Mouse (Mus musculus): ENCODE measurements around the gene Btnl10. TPM values are rescaled to one million over a fixed set of nuclear protein-coding genes. Genes with fewer than 3 reads are reported as not detected.
"Not testable (repeated sequence)": the region's sequence is repeated elsewhere in the genome, so short reads cannot be mapped to it uniquely, and the experiment has no call there.

Gene Btnl10
- polyA plus RNA-seq, 1 experiment from 2014 or later: not detected

DNA sequence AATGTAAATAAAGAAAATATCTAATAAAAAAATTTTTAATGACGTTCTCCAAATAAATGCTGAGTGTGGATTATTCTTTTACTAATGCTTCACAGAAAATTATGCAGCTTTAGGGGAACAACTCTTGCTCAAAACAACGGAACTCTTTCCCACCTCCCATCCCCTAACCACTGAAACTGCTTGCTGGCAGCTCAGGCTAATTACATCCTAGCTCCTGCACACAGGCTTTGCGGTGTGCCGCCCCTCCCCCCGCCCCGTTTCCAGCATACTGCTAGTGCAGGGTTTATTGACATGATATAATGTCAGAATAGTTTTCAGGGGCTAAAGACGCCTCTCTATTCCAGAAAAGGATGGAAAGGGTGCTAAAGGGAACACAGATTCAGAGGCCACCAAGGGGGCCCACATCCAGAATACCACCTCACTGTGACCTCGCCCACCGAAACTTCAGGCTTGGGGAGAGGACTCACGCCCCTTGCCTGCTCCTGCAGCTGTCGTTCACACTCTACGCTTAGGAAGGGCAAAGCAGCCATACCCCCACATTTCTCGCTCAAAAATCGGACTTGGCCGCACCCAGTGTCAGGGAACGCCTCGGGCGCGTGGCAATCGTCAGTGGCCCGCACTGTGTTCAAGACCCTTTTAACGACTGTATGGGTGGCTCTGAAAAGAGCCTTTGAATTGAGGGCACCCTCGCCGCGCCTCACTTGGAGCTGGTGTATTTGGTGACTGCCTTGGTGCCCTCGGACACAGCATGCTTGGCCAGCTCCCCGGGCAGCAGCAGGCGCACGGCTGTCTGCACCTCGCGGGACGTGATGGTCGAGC lies 35.9 kb downstream of the Btnl10 start:
- Histone ChIP-seq H3K27ac (replicated peaks) (peak overlapping the region; percentile 100), H3K4me3 (replicated peaks) (peak overlapping the region; percentile 69), H3K9ac (peak overlapping the region; percentile 40), H3K36me3 (peaks cover 4% of the 10 kb centered on the region; the same call in 1 of the 2 replicates), H3K4me2 (replicated peaks) (peak overlapping the region; percentile 93), H3K9me3 (replicated peaks) (no peaks in the 10 kb centered on the region), H3K4me1 (peaks cover 39% of the 10 kb centered on the region), H3K27me3 (peaks cover 8% of the 10 kb centered on the region)
- 2% methylated on average over 33 of the region's 33 CpGs for WGBS
- ATAC-seq (ENCODE audit: insufficient number of reproducible peaks, low FRiP score, low TSS enrichment, low read depth): 0 out of 2 replicates have a peak, but pooled peaks have one; percentile 1

GRCm38 (mm10) chr11:58954170-58954419 lies 36.4 kb downstream of the Btnl10 start:
- Histone ChIP-seq H3K27ac (replicated peaks) (peak overlapping the region; percentile 100), H3K9ac (peak overlapping the region; percentile 40), H3K4me3 (replicated peaks) (peak overlapping the region; percentile 69), H3K4me1 (peaks cover 38% of the 10 kb centered on the region), H3K4me2 (replicated peaks) (peak overlapping the region; percentile 93)
- ATAC-seq (ENCODE audit: insufficient number of reproducible peaks, low FRiP score, low TSS enrichment, low read depth); H3K27me3 ChIP-seq; H3K9me3 ChIP-seq (replicated peaks); H3K36me3 ChIP-seq: not testable (repeated sequence)
- WGBS: 0% methylated on average over 17 of the region's 17 CpGs

DNA sequence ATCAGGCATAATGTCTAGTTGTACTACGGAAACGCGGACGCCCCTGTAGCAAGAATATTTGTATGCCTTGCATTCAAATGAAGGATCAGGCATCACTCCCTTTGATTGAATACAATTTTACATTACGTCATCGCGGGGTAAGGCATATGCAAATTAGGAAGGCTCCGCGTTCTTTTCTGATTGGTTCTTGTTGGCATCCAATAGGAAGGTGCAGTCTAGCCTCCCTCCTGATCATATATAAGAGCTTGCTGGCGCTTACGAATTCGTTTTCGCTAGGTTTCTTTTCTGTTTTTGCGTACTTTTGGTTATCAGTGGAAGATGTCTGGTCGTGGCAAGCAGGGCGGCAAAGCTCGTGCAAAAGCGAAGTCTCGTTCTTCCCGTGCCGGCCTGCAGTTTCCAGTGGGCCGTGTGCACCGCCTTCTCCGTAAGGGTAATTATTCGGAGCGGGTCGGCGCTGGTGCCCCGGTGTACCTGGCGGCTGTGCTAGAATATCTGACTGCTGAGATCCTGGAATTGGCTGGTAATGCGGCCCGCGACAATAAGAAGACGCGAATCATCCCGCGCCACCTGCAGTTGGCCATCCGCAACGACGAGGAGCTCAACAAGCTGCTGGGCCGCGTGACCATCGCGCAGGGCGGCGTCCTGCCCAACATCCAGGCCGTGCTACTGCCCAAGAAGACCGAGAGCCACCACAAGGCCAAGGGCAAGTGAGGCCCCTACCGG lies 36.9 kb downstream of the Btnl10 start, which contains the start of the genes Hist3h2a and Trim17:
Gene Hist3h2a (plus strand): TSS at position 266 of the 723 bp plus-strand sequence.
Gene Trim17 (plus strand): TSS at position 266 of the 723 bp plus-strand sequence.
- peak; percentile 91 for ATAC-seq (ENCODE audit: insufficient number of reproducible peaks, low FRiP score, low TSS enrichment, low read depth)
- Histone ChIP-seq H3K9me3 (replicated peaks) (no peaks in the 10 kb centered on the region), H3K27me3 (peaks cover 8% of the 10 kb centered on the region), H3K27ac (replicated peaks) (peak within 1 kb of the TSS; percentile 100), H3K9ac (peak within 1 kb of the TSS; percentile 86), H3K4me2 (replicated peaks) (peak within 1 kb of the TSS; percentile 93), H3K4me3 (replicated peaks) (peak within 1 kb of the TSS; percentile 69), H3K36me3 (peaks cover 4% of the 10 kb centered on the region; the same call in 1 of the 2 replicates), H3K4me1 (peaks cover 38% of the 10 kb centered on the region)
- WGBS: under 1% methylated on average over 49 of the region's 49 CpGs

- peak overlapping the region; percentile 100 for H3K27ac ChIP-seq (replicated peaks)
- peaks cover 41% of the 10 kb centered on the region for H3K4me1 ChIP-seq
- peak overlapping the region; percentile 69 for H3K4me3 ChIP-seq (replicated peaks)
- peaks cover 8% of the 10 kb centered on the region for H3K27me3 ChIP-seq
- under 1% methylated on average over 20 of the region's 20 CpGs for WGBS
- peak overlapping the region; percentile 93 for H3K4me2 ChIP-seq (replicated peaks)
- no peaks in the 10 kb centered on the region for H3K9me3 ChIP-seq (replicated peaks)
- no peak; the same call in 1 of the 2 replicates for ATAC-seq (ENCODE audit: insufficient number of reproducible peaks, low FRiP score, low TSS enrichment, low read depth)
- peaks cover 4% of the 10 kb centered on the region; the same call in 1 of the 2 replicates for H3K36me3 ChIP-seq
- H3K9ac ChIP-seq: peak overlapping the region; percentile 86
Measured at GRCm38 (mm10) chr11:58955143-58955867, 37.6 kb downstream of the Btnl10 start.

DNA sequence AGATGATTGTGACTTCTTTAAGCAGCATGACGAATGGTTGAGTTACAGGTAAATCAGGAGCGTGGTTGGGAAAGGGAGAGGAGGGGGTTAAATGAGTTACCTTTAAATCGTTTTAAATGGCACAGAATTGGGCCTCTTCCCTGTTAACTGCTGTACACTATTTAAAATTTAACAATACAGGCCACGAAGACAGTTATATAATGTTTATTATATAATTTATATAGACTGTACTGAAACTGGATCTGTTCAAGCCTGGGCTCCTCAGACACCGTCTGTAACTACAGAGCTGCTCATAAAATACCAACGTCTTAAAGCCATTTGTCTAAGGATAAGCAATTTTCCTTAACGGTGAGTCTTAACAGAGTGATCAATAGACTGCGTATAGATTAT lies 38.2 kb downstream of the Btnl10 start:
- H3K9me3 ChIP-seq (replicated peaks): no peaks in the 10 kb centered on the region
- 17% methylated on average over 8 of the region's 8 CpGs for WGBS
- peak overlapping the region; percentile 93 for H3K4me2 ChIP-seq (replicated peaks)
- ATAC-seq (ENCODE audit: insufficient number of reproducible peaks, low FRiP score, low TSS enrichment, low read depth): no peak
- H3K9ac ChIP-seq: peak overlapping the region; percentile 86
- peaks cover 8% of the 10 kb centered on the region for H3K27me3 ChIP-seq
- peak overlapping the region; percentile 100; the same call in 1 of the 2 replicates for H3K27ac ChIP-seq (replicated peaks)
- H3K4me1 ChIP-seq: peaks cover 41% of the 10 kb centered on the region
- peaks cover 4% of the 10 kb centered on the region; the same call in 1 of the 2 replicates for H3K36me3 ChIP-seq
- peak overlapping the region; percentile 69 for H3K4me3 ChIP-seq (replicated peaks)

DNA sequence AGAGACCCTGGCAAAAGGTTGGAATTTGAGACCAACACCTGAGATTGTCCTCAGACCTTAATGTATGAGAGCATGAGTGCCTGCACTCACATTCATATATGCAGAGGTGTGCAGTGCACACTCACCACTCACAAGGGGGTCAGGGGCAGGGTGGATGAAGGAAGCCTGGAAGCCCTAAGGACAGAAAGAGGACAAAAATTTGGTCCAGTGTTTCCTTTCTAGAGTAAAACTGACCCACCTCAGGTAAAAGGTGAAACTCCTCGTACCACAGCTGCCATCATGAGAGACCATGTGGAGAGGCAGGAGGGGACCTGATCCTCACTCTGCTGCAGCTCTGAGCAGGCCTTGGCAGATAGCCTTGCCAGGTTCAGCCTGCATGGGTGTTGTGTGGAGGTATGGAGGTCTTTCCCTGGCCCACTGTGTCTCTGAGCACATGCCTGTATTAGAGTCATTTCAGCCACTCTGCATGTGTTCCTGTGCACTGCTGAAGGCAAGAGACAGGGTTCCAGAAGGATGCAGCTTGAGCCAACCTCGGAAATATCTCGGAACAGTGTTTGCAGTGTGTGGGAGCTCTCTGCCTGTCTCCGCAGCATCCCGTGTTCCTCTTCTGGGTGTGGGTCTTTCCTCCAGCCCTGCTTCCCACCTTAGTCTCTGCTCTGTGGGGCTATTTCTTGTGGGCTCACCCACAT lies 39.7 kb downstream of the Btnl10 start:
- ATAC-seq (ENCODE audit: insufficient number of reproducible peaks, low FRiP score, low TSS enrichment, low read depth): no peak
- no peak overlapping the region for H3K9ac ChIP-seq
- H3K27me3 ChIP-seq: peaks cover 12% of the 10 kb centered on the region
- no peak overlapping the region for H3K27ac ChIP-seq (replicated peaks)
- peaks cover 41% of the 10 kb centered on the region for H3K4me1 ChIP-seq
- 84% methylated on average over 5 of the region's 5 CpGs for WGBS
- peaks cover 4% of the 10 kb centered on the region; the same call in 1 of the 2 replicates for H3K36me3 ChIP-seq
- H3K4me3 ChIP-seq (replicated peaks): peak overlapping the region; percentile 69; the same call in 1 of the 2 replicates
- no peaks in the 10 kb centered on the region for H3K9me3 ChIP-seq (replicated peaks)
- H3K4me2 ChIP-seq (replicated peaks): peak overlapping the region; percentile 93

DNA sequence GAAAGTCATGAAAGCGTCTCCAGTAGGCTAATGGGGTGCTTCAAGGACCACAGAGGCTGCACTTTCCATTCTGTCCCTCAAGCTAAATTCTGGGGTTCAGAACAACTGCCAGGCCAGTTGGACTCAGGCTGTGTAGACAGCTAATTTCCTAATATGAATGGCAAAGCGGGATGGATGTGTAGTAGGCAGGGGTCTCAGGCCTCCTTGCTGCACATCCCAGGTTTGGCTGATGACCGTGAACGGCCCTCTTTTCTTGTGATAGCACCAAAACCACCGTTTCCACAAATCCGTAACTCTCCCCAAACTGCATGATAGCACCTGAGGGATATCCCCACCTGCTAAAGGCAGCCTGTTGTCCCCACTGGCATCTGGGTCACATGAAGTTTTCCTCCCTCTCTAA lies 40.8 kb downstream of the Btnl10 start:
- no peak overlapping the region for H3K4me3 ChIP-seq (replicated peaks)
- H3K9ac ChIP-seq: no peak overlapping the region
- H3K4me1 ChIP-seq: peaks cover 32% of the 10 kb centered on the region
- peaks cover 4% of the 10 kb centered on the region; the same call in 1 of the 2 replicates for H3K36me3 ChIP-seq
- no peak for ATAC-seq (ENCODE audit: insufficient number of reproducible peaks, low FRiP score, low TSS enrichment, low read depth)
- 89% methylated on average over 6 of the region's 6 CpGs for WGBS
- H3K9me3 ChIP-seq (replicated peaks): no peaks in the 10 kb centered on the region
- H3K27me3 ChIP-seq: peaks cover 14% of the 10 kb centered on the region
- H3K4me2 ChIP-seq (replicated peaks): no peak overlapping the region
- H3K27ac ChIP-seq (replicated peaks): no peak overlapping the region

DNA sequence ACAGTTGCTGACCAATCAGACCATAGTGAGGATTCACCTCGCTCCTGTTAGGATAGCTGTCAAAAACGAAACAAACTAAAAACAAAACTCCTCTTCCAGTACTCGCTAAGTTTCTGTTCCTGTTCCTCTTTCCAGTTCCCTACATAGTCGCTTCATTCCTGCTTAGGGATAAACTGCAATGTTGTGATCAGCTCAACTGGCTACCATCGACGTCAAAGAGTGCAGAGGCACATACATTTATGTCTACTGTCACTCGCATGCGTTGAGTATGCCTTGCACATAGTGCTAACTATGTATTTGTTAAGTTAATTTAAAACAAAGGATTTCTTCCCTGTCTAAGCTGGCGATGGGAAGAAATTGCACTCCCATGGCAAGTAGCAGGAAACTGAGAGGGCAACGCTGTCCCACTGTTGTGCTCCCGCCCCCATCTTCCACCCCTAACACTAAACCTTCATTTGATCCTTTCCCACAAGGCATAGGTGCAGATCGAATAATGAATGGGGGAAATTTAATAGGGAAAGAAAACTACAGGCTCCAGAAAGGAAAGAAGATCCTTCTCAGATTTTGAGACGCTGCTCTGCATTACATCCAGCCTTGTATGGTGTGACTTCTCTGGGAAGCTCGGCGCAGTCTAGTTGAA lies 41.6 kb downstream of the Btnl10 start:
- Histone ChIP-seq H3K4me2 (replicated peaks) (peak overlapping the region; percentile 84), H3K36me3 (peaks cover 4% of the 10 kb centered on the region; the same call in 1 of the 2 replicates), H3K9me3 (replicated peaks) (no peaks in the 10 kb centered on the region), H3K4me3 (replicated peaks) (peak overlapping the region; percentile 50), H3K27ac (replicated peaks) (no peak overlapping the region), H3K4me1 (peaks cover 28% of the 10 kb centered on the region), H3K9ac (peak overlapping the region; percentile 29; the same call in 1 of the 2 replicates), H3K27me3 (peaks cover 15% of the 10 kb centered on the region)
- ATAC-seq (ENCODE audit: insufficient number of reproducible peaks, low FRiP score, low TSS enrichment, low read depth): no peak
- WGBS: 28% methylated on average over 15 of the region's 15 CpGs

GRCm38 (mm10) chr11:58959921-58960465 lies 42.3 kb downstream of the Btnl10 start:
- peak; percentile 64 for ATAC-seq (ENCODE audit: insufficient number of reproducible peaks, low FRiP score, low TSS enrichment, low read depth)
- 2% methylated on average over 40 of the region's 40 CpGs for WGBS
- no peak overlapping the region; the same call in 1 of the 2 replicates for H3K27ac ChIP-seq (replicated peaks)

More at GRCm38 (mm10) chr11:58959921-58960465, 42.3 kb downstream of the Btnl10 start:
- Histone ChIP-seq H3K9me3 (replicated peaks) (no peaks in the 10 kb centered on the region), H3K4me2 (replicated peaks) (peak overlapping the region; percentile 84), H3K9ac (peak overlapping the region; percentile 29), H3K4me1 (peaks cover 28% of the 10 kb centered on the region), H3K27me3 (peaks cover 15% of the 10 kb centered on the region), H3K36me3 (peaks cover 4% of the 10 kb centered on the region; the same call in 1 of the 2 replicates), H3K4me3 (replicated peaks) (peak overlapping the region; percentile 50)
